Mouse (Mus musculus) gastrocnemius, postnatal 14 days (tissue): Measurements from ENCODE around the gene Vsig10. TPM values are rescaled to one million over a fixed set of nuclear protein-coding genes. Genes with fewer than 3 reads are reported as not detected.

ENCODE experiments used
- DNase-seq: peaks from one replicate; pipeline ENCODE4 v3.0.0; 2021; ENCODE audit warnings: mixed read lengths
- intact Hi-C: fragments of 180-260 bp; cut with DNase I; formaldehyde crosslinking; loops from one replicate; pipeline ENCODE4 v1.15.1; 2025; ENCODE audit warnings: low total_unique reads
- total RNA-seq, 2 experiments: library from RNA; stranded (reverse); gene quantifications; 2 replicates each; pipeline ENCODE4 v1.2.3; 2021

The Vsig10 gene
- total RNA-seq, 2 experiments from 2014 or later: 6.0 to 8.8 TPM

DNA sequence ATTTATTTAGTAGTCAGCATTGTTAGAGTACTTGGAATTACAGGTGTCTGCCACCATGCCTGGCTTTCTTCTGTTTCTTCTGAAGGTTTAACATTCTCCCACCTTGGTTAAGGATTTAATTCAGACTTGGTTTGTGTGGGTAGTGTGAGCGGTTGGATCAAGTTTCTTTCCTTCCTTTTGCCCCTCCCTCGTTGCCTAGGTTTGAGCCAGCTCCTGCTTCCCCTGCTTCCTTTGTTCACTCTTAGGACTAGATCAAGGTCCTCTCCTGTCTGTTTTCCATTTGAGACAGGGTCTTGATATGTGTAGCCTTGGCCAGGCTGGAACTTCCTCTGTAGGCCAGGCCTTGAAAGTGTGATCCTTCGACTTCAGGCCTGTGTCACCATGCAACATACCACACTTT is 27.4 kb downstream of the Vsig10 start:
- intact Hi-C loops: no loop called here
- no peak for DNase-seq

DNA sequence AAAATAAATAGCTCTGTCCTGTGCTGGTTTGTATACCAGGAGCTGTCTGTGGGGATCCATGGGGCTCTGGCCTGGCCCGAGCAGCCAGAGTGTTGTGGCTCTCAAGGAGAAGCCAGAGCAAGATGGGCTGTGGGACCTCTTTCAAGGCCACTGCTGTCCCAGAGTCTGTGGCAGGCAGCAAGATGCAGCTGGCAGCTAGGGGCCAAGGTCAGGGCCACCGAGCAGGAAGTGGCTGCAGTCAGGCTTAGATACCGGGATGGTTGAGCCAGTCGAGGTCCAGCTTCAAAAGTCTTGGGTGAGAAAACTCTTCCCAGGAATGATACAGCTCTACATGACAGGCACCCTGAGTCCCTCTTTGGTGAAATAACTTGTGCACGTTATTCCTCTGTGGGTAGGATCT is 28.1 kb downstream of the Vsig10 start:
- intact Hi-C loops: no loop called here
- no peak for DNase-seq

DNA sequence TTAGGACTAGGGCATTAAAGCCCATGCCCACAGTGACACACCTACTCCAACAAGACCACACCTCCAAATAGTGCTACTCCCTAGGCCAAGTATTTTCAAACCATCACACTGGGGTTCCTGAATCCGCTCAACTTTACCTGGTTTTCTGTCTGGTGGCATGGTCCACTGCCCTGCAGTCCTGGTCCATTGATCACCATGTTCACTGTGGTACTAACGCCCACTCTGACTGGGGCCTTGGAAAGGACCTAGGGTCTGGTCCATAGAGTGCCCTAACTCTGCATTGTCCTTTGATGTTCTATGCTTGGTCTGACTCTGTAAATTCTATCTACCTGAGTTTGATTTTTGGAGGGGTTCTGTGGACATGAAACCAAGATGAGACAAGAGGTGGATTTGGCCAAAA is 29.0 kb downstream of the Vsig10 start:
- DNase-seq: no peak
- intact Hi-C loops: no loop called here

DNA sequence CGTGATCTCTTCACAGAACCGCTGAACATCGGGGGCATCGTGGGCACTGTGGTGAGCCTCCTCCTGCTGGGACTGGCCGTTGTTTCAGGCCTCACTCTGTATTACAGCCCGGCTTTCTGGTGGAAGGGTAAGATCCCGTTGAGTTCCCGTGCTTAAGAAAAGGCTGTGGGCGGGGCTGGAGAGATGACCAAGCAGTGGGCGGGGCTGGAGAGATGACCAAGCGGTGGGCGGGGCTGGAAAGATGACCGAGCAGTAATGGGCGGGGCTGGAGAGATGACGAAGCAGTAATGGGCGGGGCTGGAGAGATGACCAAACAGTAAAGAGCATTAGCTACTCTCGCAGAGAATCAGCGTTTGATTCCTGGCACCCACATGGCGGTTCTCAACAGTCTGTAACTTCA is 29.4 kb downstream of the Vsig10 start:
- intact Hi-C loops: no loop called here
- peak; percentile 74 for DNase-seq

DNA sequence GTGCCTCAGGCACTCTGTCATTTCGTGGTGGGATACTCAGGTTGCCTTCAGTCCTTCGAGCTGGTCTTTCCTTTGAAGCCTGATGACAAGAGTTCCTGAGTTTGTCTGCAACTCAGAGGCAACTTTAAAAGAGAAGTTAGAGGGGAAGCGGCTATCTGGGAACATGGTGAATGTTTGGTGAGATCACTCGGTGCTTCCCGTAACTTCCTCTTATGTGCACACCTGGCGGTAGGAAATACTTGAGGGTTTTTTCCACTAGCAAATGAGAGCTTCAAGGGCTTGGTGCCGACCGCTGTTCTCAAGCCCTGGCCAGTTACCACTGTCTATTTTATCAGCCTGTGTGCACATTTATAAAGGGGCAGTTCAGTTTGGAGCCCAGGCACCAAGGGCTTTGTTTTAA is 35.2 kb downstream of the Vsig10 start:
- DNase-seq: no peak
- intact Hi-C loops: no loop called here

DNA sequence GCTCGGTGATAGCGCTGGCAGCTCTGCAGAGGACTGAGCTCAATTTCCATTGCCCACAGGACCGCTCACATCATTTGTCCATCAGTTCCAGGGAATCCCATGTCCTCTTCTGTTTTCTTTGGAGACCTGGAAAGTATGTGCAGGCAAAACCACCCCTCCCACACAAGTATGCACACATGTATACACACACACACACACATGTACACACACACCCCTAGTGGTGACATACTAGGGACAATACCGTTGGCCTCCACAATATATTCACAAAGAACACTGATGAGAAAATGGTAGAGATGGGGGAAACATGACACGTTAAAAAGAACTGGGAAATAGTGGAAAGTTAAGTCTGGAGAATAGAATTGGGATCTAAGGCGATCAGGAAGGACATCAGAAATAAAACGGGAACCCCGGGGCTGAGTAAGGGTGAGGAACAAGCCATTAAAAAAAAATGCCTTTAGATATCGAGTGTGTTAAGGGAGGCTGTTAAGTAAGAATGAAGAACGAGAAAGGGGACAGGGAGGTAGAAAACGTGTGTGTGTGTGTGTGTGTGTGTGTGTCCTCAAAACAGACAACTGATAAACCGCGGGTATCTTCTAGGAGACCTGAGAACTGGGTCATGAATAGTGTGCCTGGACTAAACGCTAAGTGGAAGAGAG is 36.9 kb downstream of the Vsig10 start:
- intact Hi-C loops: no loop called here
- DNase-seq: no peak

DNA sequence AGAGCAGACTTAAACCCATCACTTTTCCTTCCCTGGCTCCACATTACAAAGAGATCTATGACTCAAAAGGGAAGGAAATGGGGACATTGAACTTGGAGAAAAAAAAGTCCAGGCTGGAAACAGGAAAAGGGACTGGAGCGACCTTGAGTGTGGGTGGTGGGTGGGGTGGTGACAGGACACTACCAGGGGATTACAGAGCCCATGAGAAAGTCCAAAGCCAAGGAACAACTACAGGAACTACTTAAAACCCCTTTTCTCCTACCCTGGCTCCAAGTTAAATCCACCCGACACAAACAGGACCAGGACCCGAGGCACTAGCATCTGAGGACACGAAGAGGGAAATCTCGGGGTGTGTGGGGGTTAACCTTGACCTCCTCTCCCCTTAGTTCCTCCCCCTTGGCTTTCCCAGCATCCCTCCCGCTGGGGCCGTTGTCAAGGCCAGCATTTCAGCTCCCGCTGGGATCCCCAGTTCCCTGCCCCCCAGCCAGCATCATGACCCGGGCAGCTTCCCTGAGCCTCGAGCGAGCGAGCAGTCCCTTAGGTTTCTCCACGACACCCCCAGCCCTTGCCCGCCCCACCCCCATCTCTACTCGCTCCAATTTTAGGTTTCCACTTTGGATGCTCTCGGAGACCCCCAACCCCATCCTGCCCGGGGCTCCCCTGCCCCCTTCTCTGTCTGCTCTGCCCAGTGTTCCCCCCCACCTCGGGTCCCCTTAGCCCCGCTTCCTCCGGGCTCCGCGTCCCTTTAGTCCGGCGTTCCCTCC is 37.7 kb downstream of the Vsig10 start:
- peak; percentile 76 for DNase-seq
- intact Hi-C loops: no loop called here

DNA sequence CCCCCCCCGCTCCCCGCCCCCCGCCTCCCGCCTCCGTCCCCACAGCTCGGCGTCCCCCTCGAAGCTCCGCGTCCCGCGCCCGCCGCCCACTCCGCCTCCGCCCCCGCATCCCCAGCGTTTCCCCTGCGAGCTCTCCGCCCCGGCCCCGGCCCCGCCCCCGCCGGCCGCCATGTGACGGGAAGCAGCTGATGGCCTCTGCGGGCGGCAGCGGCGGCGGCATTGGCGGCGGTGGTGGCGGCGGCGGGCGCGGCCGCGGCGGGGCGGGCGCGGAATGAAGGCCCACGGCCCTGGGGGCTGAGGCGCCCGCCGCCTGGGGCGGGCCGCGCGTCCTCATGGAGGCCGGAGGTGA is 38.2 kb downstream of the Vsig10 start, which contains the start of gene Wsb2:
Wsb2 (plus strand) TSS at position 176 of the 349 bp plus-strand sequence.
- intact Hi-C loops: no loop called here
- DNase-seq: peak; percentile 90

DNA sequence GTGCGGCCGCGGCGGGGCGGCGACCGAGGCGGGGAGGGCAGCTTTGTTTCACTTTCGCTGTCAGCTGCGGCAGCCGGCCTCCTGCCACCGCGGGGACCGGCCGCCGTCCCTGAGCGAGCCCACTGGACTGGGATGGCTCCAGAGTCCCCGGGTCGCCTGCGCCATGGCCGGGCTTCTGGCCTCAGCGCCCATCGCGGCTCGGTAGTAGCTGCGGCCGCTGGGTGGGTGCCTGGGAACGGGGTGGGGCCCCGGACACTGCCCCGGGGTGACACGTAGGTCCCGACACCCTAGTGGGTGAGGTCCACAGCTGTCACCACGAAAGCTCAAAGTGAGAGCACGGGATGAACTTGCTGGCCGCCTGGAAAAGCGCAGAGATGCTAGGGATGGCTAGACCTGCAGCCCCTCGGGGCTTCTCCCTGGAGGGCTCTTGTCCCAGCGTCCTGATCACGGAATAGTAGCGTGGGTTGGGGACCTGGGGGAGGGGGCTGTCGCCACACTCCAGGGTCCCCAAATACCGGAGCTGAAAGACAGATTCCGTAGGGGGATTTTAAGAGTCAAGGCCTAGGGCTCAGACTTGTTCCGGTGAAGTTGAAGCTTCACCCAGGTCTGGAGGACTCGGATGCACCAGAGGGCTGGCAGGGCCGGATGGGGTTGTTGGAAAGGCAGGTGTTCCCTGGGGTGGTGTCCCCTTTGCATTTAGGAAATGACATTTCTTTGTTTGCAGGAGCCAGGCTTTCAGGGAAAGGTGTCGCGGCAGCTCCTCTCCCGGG is 38.8 kb downstream of the Vsig10 start:
- intact Hi-C loops: no loop called here

DNA sequence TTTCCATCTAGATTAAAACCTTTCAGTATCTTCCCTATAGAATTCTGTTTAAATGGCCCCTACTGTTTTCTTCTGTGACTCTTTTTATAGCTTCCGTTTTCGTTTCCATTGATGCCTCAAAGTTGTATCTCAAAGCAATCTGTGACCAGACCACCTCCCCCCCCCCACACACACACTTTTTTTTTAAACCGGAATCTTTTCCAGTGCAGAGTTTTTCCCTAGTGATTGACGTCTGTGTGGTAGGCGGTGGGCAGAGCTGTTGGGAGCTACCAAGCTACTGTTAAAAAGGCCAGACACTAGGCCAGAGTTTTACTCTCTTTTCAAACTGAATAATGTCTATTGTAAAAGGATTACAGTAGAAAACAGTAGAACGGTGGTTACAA is 39.4 kb downstream of the Vsig10 start:
- no peak for DNase-seq
- intact Hi-C loops: no loop called here

More for the DNA sequence above, 38.8 kb downstream of the Vsig10 start:
- DNase-seq: peak; percentile 64

DNA sequence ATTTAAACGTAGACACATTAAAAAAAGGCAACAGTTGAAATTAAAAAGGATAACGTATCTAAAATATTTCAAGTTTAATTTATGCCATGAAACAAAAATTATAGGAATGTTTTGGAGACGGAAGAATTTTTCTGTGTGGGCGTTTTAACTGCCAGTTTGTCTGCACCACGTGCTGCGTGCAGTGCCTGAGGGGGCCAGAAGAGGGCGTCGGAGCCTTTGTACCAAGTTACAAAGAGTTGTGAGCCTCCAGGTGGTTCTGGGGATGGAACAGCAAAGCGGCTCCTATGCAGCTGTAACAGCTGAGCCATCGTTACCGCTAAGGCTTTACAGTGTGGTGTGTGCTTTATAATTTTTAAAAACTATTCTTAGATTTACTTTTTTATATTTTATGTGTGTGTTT is 39.8 kb downstream of the Vsig10 start:
- intact Hi-C loops: no loop called here
- DNase-seq: peak; percentile 69

DNA sequence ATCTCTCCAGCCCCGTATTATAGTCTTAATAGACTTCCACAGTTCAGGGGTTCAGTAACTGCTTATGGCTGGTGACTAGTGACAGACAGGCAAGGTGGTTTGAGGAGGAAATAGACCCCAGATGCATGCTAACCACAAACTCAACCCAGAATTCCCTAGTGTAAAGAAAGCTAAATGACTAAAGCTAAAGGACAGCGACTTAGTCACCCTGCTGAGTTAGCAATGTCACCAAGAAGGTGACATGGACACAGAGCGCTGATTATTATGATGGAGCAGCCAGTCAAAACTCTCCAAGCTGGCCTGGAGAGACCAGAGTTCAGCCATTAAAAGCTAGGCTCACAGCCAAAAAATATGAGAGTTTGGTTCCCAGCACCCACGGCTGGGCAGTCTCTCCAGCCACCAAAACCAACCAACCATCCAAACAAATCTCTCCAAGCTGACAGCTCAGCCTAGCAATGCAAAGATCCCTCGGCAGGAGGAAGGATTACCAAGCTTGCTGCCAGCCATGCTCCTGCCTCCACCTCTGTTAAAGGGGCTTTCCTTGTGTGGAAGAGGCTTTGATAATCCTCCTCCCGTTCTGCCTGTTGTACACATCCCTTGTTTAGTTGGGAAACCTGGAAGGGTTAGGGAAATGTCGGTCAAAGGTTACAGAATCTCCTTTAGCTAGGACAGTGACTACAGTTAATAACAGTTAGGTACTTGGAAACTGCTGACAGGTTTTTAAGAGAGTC is 40.8 kb downstream of the Vsig10 start:
- no peak for DNase-seq
- intact Hi-C loops: no loop called here

DNA sequence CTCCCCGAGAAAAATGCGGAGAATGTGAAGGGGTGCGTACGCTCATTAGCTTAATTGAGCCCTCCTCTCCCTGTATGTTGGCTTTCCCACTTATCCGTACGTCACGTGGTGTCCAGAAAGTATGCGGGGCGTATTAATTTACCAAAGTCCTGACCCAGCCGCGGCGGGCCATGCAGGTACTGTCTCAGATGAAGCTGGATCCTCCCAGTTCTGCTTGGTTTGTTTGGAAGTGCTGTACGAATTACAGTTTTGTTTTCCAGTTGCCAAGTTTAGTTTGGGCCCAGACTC is 41.3 kb downstream of the Vsig10 start:
- DNase-seq: no peak
- intact Hi-C loops: no loop called here

DNA sequence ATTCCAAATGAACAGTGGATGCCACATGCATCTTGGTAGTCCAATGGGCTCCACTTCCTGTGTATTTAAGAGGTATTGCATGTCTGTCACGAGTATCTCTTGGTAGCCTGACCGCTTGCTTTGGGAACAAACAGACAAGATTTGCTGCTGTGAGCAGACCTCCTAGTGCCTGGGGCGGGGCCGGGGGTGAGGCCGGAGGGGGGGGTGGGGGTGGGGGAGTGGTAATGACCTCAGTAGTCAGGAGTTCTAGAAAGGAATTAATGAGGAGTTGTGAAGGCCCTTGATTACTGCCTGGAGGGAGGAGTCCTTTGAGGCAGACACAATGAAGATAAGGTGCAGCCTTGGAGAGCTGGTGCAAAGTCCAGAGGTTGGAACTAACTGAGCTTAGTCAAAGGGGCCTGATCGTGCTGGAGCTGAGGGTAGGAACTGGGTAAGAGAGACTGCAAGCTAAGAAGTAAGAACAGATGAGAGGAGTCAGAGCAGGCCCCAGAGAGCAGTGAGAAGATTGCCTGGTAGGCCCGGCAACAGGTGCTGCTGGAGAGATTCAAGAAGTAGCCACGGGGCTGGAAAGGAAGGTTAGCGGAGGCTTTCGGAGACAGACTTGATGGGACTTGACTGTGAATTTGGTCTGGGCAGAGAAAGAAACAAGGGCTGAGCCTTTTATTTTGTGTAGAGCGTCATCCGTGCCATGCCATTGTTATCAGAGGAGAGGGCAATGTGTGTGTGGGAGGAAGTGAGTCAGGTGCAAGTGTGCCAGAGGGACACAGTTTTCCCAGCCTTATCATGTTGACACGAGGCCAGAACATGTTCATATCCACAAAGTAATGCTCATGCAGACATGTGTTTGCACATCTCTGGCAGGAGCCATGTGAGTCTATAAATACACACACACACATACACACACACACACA is 42.0 kb downstream of the Vsig10 start:
- intact Hi-C loops: no loop called here
- DNase-seq: no peak

DNA sequence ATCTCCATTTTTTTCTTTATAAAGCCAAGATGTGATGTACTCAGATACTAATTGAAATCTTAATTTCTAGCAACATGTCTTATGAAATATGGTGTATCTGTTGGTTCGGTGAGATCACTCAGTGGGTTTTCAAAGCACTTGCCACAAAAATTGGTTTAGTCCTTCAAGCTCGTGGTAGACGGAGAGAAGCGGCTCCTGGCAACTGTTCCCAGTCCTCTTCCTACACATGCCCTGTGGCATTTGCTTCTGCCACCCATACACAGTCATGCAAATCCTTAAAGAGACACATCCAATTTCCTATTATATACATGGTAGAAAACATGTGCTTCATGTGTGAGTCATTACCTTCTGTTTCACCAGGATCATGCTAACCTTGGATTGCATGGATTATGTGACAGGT is 42.7 kb downstream of the Vsig10 start:
- intact Hi-C loops: no loop called here
- no peak for DNase-seq

DNA sequence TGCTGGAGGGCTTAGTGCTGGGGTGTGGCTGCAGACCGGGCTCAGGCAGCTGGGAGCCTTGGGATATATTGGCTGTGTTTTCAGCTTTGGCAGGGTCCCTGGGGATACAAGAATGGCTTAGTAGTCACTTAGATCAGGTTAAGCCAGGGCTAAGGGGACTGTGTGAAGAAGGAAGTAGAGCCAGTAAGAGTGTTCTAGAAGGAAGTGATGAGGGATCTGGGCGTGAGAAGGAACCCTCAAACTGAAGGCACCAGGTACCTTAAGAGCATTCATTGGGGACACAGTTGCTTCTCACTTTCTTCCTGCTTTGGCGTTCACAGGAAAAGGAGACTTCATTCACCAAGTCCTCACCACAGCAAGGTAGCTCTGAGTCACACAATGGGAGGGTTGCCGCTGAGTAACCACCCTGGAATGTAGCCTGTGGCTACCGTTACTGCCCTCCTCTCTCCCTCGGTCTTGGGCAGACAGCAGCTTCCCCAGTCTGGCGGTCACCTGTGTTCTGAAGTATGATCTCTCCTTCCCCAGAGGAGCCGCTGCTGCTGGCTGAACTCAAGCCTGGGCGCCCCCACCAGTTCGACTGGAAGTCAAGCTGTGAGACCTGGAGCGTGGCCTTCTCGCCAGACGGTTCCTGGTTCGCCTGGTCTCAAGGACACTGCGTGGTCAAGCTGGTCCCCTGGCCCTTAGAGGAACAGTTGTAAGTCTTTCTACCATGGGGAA is 44.3 kb downstream of the Vsig10 start:
- intact Hi-C loops: no loop called here
- no peak for DNase-seq

DNA sequence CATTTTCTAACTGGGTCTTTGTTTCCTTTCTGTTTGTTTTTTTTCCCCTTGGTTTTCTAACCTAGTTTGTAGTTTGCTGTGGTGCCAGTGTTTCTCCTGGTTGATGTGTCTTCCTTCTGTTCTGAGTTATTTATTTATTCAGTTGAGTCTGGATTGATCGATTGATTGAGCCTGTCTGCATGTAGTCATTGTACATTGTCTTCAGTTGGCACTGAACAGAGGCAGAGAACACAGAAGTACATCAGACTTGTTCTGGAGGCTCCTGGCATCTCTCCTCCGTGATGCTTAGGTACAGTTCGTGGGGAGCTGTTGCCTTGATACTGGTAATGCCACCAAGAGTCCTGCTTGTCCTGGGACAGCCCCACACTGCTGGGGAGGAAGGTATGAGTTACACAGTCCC is 45.9 kb downstream of the Vsig10 start:
- no peak for DNase-seq
- intact Hi-C loops: no loop called here

DNA sequence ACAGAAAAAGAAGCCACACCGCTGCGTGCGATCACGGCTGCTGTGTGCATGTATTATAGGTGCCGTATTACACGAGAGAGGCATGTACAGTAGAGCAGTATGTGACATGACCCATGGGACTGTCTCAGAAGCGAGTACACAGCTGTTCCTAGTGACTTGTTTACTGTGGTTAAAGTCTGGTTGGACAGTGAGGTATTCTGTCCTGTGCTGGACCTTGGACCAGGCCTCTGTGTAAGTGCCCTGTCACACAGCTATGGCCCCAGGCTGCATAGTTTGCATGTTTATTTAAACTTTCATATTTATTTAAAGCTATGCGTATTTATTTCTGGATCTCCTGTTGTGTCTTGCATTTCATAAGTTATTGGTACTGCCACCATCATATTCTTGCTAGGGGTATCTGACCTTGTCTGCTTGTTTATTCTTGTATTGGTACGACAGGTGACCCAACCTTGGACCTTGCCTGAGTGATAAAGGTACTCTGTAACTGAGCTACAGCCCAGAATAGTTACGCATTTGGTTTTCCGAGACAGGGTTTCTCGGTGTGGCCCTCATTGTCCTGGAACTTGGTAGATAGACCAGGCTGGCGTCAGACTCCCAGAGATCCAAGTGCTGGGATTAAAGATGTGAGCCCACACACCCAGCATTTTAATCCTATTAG is 47.1 kb downstream of the Vsig10 start:
- intact Hi-C loops: no loop called here
- DNase-seq: no peak
